13 mouse cellular contexts compared by ENCODE assay signal in genomic region chr10:18710949-18711348, GRCm38 (mm10). TPM values are rescaled to one million over a fixed set of nuclear protein-coding genes. Genes with fewer than 3 reads are reported as not detected.
A peak's percentile ranks its signal among the peaks of the same experiment; 100 is the strongest.
DNase-seq lines count a peak whose midpoint lies in the region; ATAC-seq lines count a peak whose summit lies in the region.
"Had no signal": no experiment of that assay in that cellular context is flagged by ENCODE, and none has a peak within 500 bp of the region (broad histone marks: within the 10 kb centered on the region; RNA-seq: fewer than 3 reads in every experiment).

No protein-coding gene starts in this region.

- WGBS in midbrain, embryonic 16.5 days: 64% methylated on average over 6 of the region's 6 CpGs

- no peaks in the 10 kb centered on the region for H3K9me3 ChIP-seq in midbrain, embryonic 16.5 days (replicated peaks; ENCODE audit: control insufficient read depth, low read length, poor library complexity, severe bottlenecking)
- H3K9me3 ChIP-seq: embryonic facial prominence, embryonic 12.5 days; G1E; intestine, embryonic 15.5 days; neural tube, embryonic 12.5 days had no signal

- no peak overlapping the region for H3K27ac ChIP-seq in midbrain, embryonic 16.5 days (ENCODE audit: low read length)
- H3K27ac ChIP-seq: embryonic facial prominence, embryonic 12.5 days; intestine, embryonic 15.5 days; neural tube, embryonic 12.5 days had no signal

- 0 out of 2 replicates have a peak, but pooled peaks cover 2% of the 10 kb centered on the region for H3K4me1 ChIP-seq in midbrain, embryonic 16.5 days (ENCODE audit: control insufficient read depth, insufficient read depth, low read length)
- H3K4me1 ChIP-seq: embryonic facial prominence, embryonic 12.5 days; intestine, embryonic 15.5 days; neural tube, embryonic 12.5 days had no signal

- H3K9ac ChIP-seq in midbrain, embryonic 16.5 days (ENCODE audit: low read depth, low read length): no peak overlapping the region
- H3K9ac ChIP-seq: embryonic facial prominence, embryonic 12.5 days; intestine, embryonic 15.5 days; neural tube, embryonic 12.5 days had no signal

- no peak overlapping the region for H3K4me3 ChIP-seq in midbrain, embryonic 16.5 days (ENCODE audit: low read depth, low read length)
- H3K4me3 ChIP-seq: embryonic facial prominence, embryonic 12.5 days; intestine, embryonic 15.5 days; neural tube, embryonic 12.5 days had no signal

- peak; percentile 41 for DNase-seq in layer of hippocampus, adult 11-12 months (ENCODE audit: low spot score)
- no peak for DNase-seq in layer of hippocampus, postnatal 25 days (ENCODE audit: extremely low spot score in 1 of 2, low spot score in 1 of 2)
- DNase-seq in cerebellum, adult 9-10 months: peak; percentile 87
- DNase-seq in layer of hippocampus, adult 8-10 months (ENCODE audit: low spot score in 2 of 2): peak; percentile 32 to 42
- peak; percentile 43 to 54 for DNase-seq in right cerebral cortex, postnatal 10 days (ENCODE audit: low spot score in 2 of 2)
- DNase-seq in thymus, postnatal 4 days: no peak
- DNase-seq in testis, postnatal 10 days (ENCODE audit: low spot score): no peak
- DNase-seq: adrenal gland, postnatal 36 days had no signal

- H3K36me3 ChIP-seq in midbrain, embryonic 16.5 days (ENCODE audit: control insufficient read depth, insufficient read depth, low read length): no peaks in the 10 kb centered on the region
- H3K36me3 ChIP-seq: embryonic facial prominence, embryonic 12.5 days; G1E; intestine, embryonic 15.5 days; neural tube, embryonic 12.5 days had no signal

- no peak overlapping the region for H3K4me2 ChIP-seq in midbrain, embryonic 16.5 days (ENCODE audit: low read length)
- H3K4me2 ChIP-seq: embryonic facial prominence, embryonic 12.5 days; intestine, embryonic 15.5 days; neural tube, embryonic 12.5 days had no signal

- no peak for ATAC-seq in midbrain, embryonic 16.5 days
- ATAC-seq: intestine, embryonic 15.5 days had no signal

- no peaks in the 10 kb centered on the region for H3K27me3 ChIP-seq in midbrain, embryonic 16.5 days (ENCODE audit: control insufficient read depth, insufficient read depth, low read depth, low read length)
- H3K27me3 ChIP-seq: embryonic facial prominence, embryonic 12.5 days; intestine, embryonic 15.5 days; neural tube, embryonic 12.5 days had no signal

RNA-seq across cellular contexts. Expression of gene Arfgef3, which starts 32.8 kb away (rescaled TPM):
- 10 to 100 TPM; 80.0 to 89.5 TPM for total RNA-seq in layer of hippocampus, postnatal 25 days (2021)
- total RNA-seq in layer of hippocampus, adult 8-10 months (2022): 10 to 100 TPM; 76.1 to 88.8 (median 81.9) TPM
- 7.9 and 8.2 TPM in 2 replicates for polyA plus RNA-seq in midbrain, embryonic 16.5 days (2015; fragmentation: Nextera tagmentation; extraction: Ambion mirVana)
- polyA plus RNA-seq: G1E had no signal

Comparison
In these comparisons a context has a peak if more than half of its experiments do, and no peak if none do; other contexts are left out.
1. DNase-seq: peak in layer of hippocampus, adult 11-12 months (single experiment), cerebellum, adult 9-10 months (single experiment), layer of hippocampus, adult 8-10 months (2 of 2) and right cerebral cortex, postnatal 10 days (2 of 2); none in layer of hippocampus, postnatal 25 days (0 of 2), thymus, postnatal 4 days (single experiment) and testis, postnatal 10 days (single experiment).